Mouse (Mus musculus): Measurements from ENCODE around the gene Cmtm2a. TPM values are rescaled to one million over a fixed set of nuclear protein-coding genes. Genes with fewer than 3 reads are reported as not detected.
"Not testable (repeated sequence)": the region's sequence is repeated elsewhere in the genome, so short reads cannot be mapped to it uniquely, and the experiment has no call there.

Gene Cmtm2a
- total and polyA plus RNA-seq, 2 experiments from 2014 or later: not detected

GRCm38 (mm10) chr8:104332665-104333631 is 40.0 kb upstream of the Cmtm2a start:
- Histone ChIP-seq H3K36me3 (ENCODE audit: insufficient read depth, low read length) (no peaks in the 10 kb centered on the region), H3K4me1 (ENCODE audit: insufficient read depth, low read length) (no peaks in the 10 kb centered on the region), H3K9me3 (ENCODE audit: low read length) (no peaks in the 10 kb centered on the region), H3K27ac (ENCODE audit: low read depth, low read length) (no peak overlapping the region), H3K9ac (replicated peaks; ENCODE audit: low read length, poor library complexity, severe bottlenecking) (no peak overlapping the region), H3K4me2 (ENCODE audit: low read depth, low read length, poor library complexity, severe bottlenecking) (no peak overlapping the region), H3K4me3 (ENCODE audit: low read depth, low read length) (no peak overlapping the region), H3K27me3 (ENCODE audit: insufficient read depth, low read length) (no peaks in the 10 kb centered on the region)
- 80% methylated on average over 5 of the region's 5 CpGs for WGBS
- no peak for ATAC-seq (ENCODE audit: low FRiP score)
- TF ChIP-seq CTCF (IDR thresholded peaks at IDR 0.05): no peak
- DNase-seq (ENCODE audit: low spot score): no peak

DNA sequence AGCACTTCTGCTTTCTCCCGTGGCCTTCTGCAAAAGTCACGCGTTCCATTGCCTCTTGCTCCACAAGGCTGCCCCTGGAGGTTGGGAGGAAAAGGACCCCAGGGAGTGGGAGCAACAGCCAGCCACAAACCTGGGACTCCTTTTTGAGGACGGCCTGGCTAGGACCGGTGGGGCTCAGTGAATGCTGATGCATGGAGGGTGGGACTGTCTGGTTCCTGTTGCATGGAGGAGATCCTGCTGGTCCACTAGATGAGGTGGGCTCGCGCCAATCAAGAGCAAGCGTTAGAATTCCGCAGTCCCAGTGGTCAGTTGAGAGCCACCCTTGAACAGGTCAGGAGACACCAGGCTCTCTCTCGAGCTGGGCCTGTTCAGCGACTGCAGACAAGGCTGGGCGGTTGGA is 28.9 kb upstream of the Cmtm2a start, which contains the start of gene Cmtm2b:
Cmtm2b (plus strand) TSS at position 301 of the 400 bp plus-strand sequence.
- DNase-seq (ENCODE audit: low spot score); H3K27ac ChIP-seq (ENCODE audit: low read depth, low read length); H3K36me3 ChIP-seq (ENCODE audit: insufficient read depth, low read length); H3K9me3 ChIP-seq (ENCODE audit: low read length); H3K4me1 ChIP-seq (ENCODE audit: insufficient read depth, low read length); H3K4me3 ChIP-seq (ENCODE audit: low read depth, low read length); ATAC-seq (ENCODE audit: low FRiP score); H3K27me3 ChIP-seq (ENCODE audit: insufficient read depth, low read length); H3K9ac ChIP-seq (replicated peaks; ENCODE audit: low read length, poor library complexity, severe bottlenecking); H3K4me2 ChIP-seq (ENCODE audit: low read depth, low read length, poor library complexity, severe bottlenecking): not testable (repeated sequence)
- 92% methylated on average over 12 of the region's 12 CpGs for WGBS

- not testable (repeated sequence) for H3K36me3 ChIP-seq (ENCODE audit: insufficient read depth, low read length); H3K27me3 ChIP-seq (ENCODE audit: insufficient read depth, low read length); H3K9ac ChIP-seq (replicated peaks; ENCODE audit: low read length, poor library complexity, severe bottlenecking); ATAC-seq (ENCODE audit: low FRiP score); H3K4me2 ChIP-seq (ENCODE audit: low read depth, low read length, poor library complexity, severe bottlenecking); H3K9me3 ChIP-seq (ENCODE audit: low read length); DNase-seq (ENCODE audit: low spot score); H3K27ac ChIP-seq (ENCODE audit: low read depth, low read length); H3K4me3 ChIP-seq (ENCODE audit: low read depth, low read length); H3K4me1 ChIP-seq (ENCODE audit: insufficient read depth, low read length)
- WGBS: 85% methylated on average over 8 of the region's 11 CpGs
These were observed 28.3 kb upstream of the Cmtm2a start, which contains the start of gene Gm11020 for GRCm38 (mm10) chr8:104321267-104321666. TSS of gene Gm11020 (plus strand) at chr8:104321567.

- 73% methylated on average over 4 of the region's 4 CpGs for WGBS
- Histone ChIP-seq H3K27ac (ENCODE audit: low read depth, low read length) (no peak overlapping the region), H3K4me2 (ENCODE audit: low read depth, low read length, poor library complexity, severe bottlenecking) (no peak overlapping the region), H3K36me3 (ENCODE audit: insufficient read depth, low read length) (no peaks in the 10 kb centered on the region), H3K4me3 (ENCODE audit: low read depth, low read length) (no peak overlapping the region), H3K9me3 (ENCODE audit: low read length) (no peaks in the 10 kb centered on the region), H3K4me1 (ENCODE audit: insufficient read depth, low read length) (no peaks in the 10 kb centered on the region), H3K9ac (replicated peaks; ENCODE audit: low read length, poor library complexity, severe bottlenecking) (no peak overlapping the region), H3K27me3 (ENCODE audit: insufficient read depth, low read length) (no peaks in the 10 kb centered on the region)
- DNase-seq (ENCODE audit: low spot score): no peak
- ATAC-seq (ENCODE audit: low FRiP score): no peak
- TF ChIP-seq CTCF (IDR thresholded peaks at IDR 0.05): peak; percentile 38
These were observed 20.3 kb upstream of the Cmtm2a start for GRCm38 (mm10) chr8:104313311-104313710.

DNA sequence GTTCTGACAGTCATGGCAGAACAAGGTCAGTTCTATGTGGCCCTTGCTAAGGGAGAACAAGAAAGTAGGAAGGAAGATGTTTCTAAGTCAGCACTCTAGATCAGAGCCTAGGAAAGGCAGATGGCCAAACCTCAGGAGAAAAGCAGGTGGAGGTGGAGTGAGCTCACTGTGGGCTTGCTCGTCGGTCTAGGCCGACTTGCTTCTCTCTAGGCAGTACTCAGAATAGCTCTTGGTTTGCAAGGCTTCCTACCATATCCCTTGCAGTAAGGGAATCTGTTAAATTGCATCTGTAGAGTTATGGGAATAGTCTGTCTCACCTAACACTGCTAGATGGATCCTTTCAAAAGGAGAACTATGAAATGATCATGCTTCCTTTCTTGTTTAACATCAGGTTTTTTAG is 19.0 kb upstream of the Cmtm2a start:
- not testable (repeated sequence) for H3K9me3 ChIP-seq (ENCODE audit: low read length); H3K4me1 ChIP-seq (ENCODE audit: insufficient read depth, low read length); DNase-seq (ENCODE audit: low spot score); H3K27ac ChIP-seq (ENCODE audit: low read depth, low read length); ATAC-seq (ENCODE audit: low FRiP score); H3K36me3 ChIP-seq (ENCODE audit: insufficient read depth, low read length); H3K27me3 ChIP-seq (ENCODE audit: insufficient read depth, low read length); H3K4me2 ChIP-seq (ENCODE audit: low read depth, low read length, poor library complexity, severe bottlenecking); H3K4me3 ChIP-seq (ENCODE audit: low read depth, low read length); H3K9ac ChIP-seq (replicated peaks; ENCODE audit: low read length, poor library complexity, severe bottlenecking)
- 82% methylated on average over 3 of the region's 3 CpGs for WGBS

- H3K4me2 ChIP-seq (ENCODE audit: low read depth, low read length, poor library complexity, severe bottlenecking); H3K4me3 ChIP-seq (ENCODE audit: low read depth, low read length); H3K4me1 ChIP-seq (ENCODE audit: insufficient read depth, low read length); H3K9me3 ChIP-seq (ENCODE audit: low read length); H3K9ac ChIP-seq (replicated peaks; ENCODE audit: low read length, poor library complexity, severe bottlenecking); H3K27ac ChIP-seq (ENCODE audit: low read depth, low read length); ATAC-seq (ENCODE audit: low FRiP score); H3K36me3 ChIP-seq (ENCODE audit: insufficient read depth, low read length); H3K27me3 ChIP-seq (ENCODE audit: insufficient read depth, low read length): not testable (repeated sequence)
- 92% methylated on average over 36 of the region's 36 CpGs for WGBS
- DNase-seq (ENCODE audit: low spot score): peak; percentile 56
These were observed 16.6 kb upstream of the Cmtm2a start, which contains the start of the genes Gm45711 and Cmtm1 for GRCm38 (mm10) chr8:104309441-104310155. TSS of gene Gm45711 (minus strand) at chr8:104310081. TSS of gene Cmtm1 (minus strand) at chr8:104310145.

DNA sequence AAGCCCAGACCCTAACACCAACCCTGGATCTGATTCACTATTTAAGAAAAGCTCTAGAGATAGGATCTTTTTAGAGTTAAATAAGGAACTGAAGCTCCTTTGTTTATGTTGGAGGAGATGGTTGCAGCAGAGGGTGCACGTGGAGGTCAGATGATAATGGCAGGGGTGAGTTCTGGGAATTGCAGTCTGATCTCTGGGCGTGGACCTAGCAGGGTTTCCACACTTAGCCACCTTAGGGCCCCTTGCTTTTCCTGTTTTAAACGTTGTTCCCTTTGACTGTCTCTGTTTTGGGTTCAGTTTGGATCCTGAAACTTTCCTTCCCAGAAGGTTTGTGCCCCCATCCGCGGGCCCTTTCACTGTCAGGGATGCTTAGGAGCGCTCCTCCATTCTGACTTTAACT is 15.4 kb upstream of the Cmtm2a start:
- not testable (repeated sequence) for H3K27ac ChIP-seq (ENCODE audit: low read depth, low read length); H3K36me3 ChIP-seq (ENCODE audit: insufficient read depth, low read length); H3K4me1 ChIP-seq (ENCODE audit: insufficient read depth, low read length); ATAC-seq (ENCODE audit: low FRiP score); H3K4me3 ChIP-seq (ENCODE audit: low read depth, low read length); DNase-seq (ENCODE audit: low spot score); H3K4me2 ChIP-seq (ENCODE audit: low read depth, low read length, poor library complexity, severe bottlenecking); H3K9me3 ChIP-seq (ENCODE audit: low read length); H3K9ac ChIP-seq (replicated peaks; ENCODE audit: low read length, poor library complexity, severe bottlenecking); H3K27me3 ChIP-seq (ENCODE audit: insufficient read depth, low read length)
- WGBS: 75% methylated on average over 6 of the region's 6 CpGs
